Mouse (Mus musculus) monocyte, adult 5-6 weeks (primary cell): Measurements from ENCODE around the gene Cpeb4. TPM values are rescaled to one million over a fixed set of nuclear protein-coding genes. Genes with fewer than 3 reads are reported as not detected.
"Not testable (repeated sequence)": the region's sequence is repeated elsewhere in the genome, so short reads cannot be mapped to it uniquely, and the experiment has no call there.

Experiments used
- ATAC-seq: fragments of 153-309, 156-312 bp; replicated peaks from 2 replicates; pipeline ENCODE4 v1.8.0; 2017; ENCODE audit warnings: mild to moderate bottlenecking; ENCODE audit not compliant: low TSS enrichment, insufficient number of reproducible peaks, severe bottlenecking, poor library complexity, low FRiP score
- total RNA-seq: library from RNA; stranded (forward); fragments of 200-1000, 200-491, 200-594 nt; gene quantifications from 3 replicates; pipeline ENCODE4 v1.2.3, GENCODE M21; 2017

Gene Cpeb4
- total RNA-seq, 1 experiment from 2014 or later = 34.4 TPM

DNA sequence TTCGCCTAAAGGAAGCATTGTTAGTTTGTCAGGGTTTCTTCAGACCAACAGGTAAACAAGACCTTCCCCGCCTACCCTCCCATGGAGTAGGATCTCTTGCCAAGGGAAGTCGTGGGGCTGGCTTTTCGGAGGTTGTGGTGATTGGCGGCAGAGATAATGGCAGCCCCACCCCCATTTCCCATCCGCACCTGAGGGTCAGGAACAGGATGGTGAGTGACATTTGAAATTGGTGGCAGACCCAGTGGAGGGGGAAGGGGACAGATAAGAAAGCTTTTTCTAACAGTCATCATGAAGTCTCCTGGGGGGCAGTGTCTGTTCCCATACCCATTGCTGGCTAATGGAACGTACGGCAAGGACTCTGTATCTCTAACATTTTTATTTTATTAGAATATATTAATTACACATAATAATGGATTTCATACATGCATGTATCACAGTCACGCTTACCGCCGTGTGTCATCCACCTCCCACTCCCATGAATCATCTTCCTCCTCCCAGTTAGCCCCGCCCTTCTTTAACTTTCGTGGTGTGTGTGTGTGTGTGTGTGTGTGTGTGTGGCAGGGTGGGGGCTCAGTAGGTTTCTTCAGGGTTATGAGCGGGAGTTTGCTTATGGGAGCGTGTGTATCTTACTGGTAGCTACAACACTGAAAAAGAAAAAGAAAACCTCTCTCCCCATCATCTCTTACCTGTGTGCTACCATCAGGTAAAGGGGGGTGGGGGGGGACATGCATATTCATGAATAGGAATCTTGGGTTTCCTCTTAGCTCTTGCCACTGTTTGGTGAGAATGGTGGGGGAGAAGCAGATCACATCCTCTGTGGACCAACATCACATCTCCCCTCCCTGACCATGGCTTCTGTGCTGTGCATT lies 76.7 kb downstream of the Cpeb4 start:
- ATAC-seq = no peak

DNA sequence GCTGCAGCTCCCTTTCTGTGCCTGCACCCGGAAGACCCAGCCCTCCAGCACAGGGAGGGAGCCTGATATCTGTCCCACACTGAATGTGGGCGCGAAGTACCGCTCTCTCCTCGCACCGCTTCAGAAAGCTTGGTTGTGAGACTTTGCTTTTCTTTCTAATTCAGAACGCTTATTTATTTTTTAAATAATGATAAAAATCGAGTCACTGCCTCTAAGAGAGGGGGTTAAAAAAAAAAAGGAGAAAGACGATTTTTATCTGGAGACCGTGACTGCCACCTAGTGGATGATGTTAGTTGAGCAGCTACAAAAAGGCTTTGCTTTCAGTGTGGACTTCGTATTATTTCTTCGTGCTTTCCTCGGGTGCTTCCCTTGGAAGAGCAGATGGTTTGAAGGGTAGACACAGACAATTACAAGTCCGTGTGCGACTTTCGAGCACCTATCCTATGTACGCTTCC lies 77.3 kb downstream of the Cpeb4 start:
- ATAC-seq = no peak; the same call in 1 of the 2 replicates

DNA sequence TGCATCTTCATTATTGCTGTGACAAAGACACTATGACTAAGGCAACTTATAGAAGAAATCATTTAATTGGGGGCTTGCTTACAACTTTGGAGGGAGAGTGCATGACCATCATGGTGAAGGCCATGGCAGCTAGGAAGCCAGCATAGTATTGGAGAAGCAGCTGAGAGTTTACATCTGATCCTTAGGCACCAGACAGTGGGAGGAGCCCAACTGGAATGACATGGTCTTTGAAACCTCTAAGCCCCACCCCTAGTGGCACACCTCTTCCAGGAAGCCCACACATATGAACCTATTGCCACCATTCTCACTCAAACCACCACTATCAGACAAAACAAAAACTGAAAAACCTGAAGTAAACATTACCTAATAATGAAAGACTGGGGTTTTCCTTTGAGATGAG lies 88.1 kb downstream of the Cpeb4 start:
- ATAC-seq = no peak

DNA sequence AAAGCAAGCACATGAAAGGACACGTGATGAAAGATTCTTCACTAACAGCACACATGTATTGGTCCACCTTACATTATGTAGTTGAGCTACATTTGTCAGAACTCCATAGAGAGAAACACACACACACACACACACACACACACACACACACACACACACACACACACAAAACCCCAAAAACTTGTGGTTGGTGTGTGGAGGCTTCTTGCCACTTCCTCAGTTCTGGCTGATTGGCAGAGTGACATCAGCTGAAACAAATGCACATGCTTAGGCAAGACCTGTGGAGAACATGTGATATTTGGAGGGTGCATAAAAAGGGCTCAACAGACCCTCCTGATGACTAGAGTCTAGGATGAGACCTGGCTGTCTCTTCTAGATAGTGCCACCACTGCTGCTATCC lies 92.0 kb downstream of the Cpeb4 start:
- no peak for ATAC-seq

DNA sequence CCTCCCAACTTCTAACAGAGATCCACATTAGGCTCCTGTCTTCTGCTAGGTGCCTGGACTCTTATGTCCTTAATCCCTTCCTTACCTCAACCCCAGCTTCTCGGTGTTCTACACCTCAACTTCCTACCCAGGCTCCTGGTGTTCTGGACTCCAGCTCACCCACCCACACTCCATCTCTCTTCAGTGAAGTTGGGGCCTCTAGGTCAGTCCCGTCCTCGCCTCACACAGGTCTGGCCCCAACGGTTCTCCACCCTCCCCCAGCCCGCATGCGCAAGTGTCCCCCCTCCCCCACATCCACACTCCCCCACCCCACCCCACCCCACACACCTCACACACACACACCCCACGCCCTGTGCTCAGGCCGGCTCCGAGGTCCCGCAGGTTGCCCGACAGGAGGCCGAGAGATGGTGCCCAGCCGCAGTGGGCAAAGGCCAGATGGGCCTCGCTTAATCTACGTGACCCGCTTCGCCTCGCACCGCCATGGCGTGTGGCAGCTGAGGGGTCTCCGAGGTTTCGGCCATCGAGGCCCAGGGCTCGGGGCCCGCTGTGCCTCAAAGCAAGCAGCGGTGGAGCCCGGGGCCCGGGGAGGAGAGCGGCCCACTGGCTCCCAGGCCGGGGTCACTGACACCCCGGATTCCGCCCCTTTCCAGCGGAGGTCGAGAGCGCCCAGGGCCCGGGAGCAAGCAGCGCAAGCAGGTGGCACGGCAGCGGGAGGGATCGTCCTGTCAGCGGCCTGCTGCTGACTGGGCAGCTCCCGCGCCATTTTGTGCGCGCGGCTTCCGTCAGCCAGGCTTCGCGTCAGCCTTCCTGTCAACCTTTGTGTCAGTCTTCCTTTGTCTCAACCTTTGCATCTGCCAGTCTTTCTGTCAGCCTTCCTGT lies 93.5 kb downstream of the Cpeb4 start, which contains the start of gene 4930524B15Rik:
TSS of gene 4930524B15Rik (plus strand) at position 337 of the 879 bp plus-strand sequence.
- ATAC-seq = no peak

DNA sequence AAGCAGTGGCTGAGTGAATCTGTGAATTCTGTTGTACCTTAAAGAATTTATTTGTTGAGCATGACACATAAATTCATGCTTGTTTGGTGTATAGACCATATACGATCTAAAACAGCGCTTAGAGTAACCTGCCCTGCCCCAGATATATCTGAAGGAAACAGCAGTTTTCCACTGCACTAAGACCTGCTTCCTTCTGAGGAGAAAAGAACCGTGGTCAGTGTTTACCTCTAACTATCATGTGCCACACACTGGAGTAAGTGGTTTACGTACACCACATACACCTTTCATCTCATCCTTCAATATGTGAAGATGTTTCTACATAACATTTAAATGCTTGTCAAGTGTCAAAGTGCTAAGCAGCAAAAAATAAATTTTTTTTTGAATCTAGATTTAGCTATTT lies 102.1 kb downstream of the Cpeb4 start:
- ATAC-seq = no peak

DNA sequence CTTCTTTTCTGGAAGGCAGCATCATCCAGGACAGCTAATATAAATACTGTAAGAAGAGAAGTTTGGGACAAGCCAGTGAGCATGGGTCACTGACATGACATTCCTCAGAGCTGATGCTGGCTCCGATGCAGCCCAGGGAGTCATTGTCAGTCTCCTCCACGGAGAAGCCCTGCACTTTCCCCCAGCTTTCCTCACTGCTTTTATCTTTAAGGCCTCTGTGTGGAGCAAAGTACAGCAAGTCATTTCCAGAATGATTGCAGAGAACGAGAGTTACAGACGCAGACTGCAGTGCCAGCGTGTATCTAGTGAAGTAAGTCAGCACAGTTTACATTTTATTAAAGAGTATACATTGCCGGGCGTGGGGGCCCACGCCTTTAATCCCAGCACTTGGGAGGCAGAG lies 102.8 kb downstream of the Cpeb4 start:
- ATAC-seq = no peak

DNA sequence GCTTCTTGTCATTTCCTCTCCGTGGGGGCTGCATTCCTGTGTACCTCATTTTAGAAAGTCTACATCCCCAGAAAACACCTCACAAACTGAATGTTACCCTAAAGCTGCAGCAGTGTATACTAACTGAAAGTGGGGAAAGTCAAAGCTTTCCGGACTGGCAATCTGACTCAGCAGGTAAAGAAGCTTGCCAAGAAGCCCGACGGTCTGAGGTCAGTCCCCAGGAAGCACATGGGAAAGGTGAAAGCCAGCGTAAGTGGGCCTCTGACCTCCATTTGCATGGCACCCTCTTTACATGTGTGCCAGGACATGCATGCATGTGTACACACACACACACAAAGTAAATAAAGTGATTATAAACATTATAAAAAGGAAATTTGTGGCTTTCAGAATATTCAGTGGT lies 103.7 kb downstream of the Cpeb4 start:
- ATAC-seq = no peak

DNA sequence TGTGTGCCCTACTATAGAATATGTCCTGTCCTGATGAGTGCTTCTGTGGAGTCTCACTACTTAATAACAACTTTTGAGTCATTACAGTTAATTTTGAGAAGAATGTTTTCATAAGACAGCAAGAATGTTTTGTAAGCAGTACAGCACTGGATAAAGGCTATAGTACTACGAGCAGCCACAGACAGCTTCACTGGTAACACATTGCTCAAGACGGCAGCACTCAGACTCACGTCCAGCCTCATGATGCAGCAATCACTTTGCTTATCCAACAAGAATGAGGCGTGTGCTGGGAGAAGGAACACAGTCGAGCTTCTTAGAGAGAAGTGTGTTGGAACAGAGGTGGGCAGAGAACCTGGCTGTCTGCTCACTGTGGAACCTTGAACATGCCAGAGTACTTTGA lies 104.1 kb downstream of the Cpeb4 start:
- ATAC-seq = no peak

DNA sequence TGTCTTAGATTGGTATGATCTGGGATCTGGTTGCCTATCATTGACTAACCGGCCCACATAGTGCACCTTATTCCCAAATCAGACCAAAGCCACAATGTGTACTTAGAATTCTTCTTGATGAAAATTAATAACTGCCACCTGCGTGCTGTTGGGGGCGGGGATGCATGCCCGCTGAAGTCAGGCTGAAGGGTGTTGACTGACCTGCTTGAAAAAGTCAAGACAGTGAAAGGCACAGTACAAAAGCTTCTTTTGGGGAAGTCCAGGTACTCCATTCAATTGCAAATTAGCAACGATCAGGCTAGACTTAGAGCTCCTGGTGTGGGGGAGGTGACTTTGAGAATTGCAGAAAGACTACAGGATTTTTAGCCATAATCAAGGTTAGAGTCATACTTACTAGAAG lies 108.1 kb downstream of the Cpeb4 start:
- not testable (repeated sequence) for ATAC-seq

DNA sequence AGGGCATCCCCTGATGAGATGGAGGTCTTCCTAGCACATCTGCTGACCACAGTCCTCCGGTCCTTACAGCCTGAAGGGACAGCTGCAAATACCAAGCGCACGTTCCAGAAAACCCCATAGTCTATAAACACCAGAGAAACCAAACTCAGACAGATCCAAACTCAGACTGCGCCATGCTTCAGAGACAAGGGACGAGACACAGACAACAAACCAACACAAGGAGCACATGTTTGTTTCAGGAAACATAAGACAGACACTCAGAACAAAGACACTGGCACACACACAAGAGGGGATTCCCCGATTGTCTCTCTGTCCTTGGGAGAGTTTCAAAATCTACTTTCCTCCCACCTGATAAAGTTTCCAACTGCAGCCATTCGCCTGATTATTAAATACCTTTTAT lies 109.8 kb downstream of the Cpeb4 start:
- ATAC-seq = no peak

DNA sequence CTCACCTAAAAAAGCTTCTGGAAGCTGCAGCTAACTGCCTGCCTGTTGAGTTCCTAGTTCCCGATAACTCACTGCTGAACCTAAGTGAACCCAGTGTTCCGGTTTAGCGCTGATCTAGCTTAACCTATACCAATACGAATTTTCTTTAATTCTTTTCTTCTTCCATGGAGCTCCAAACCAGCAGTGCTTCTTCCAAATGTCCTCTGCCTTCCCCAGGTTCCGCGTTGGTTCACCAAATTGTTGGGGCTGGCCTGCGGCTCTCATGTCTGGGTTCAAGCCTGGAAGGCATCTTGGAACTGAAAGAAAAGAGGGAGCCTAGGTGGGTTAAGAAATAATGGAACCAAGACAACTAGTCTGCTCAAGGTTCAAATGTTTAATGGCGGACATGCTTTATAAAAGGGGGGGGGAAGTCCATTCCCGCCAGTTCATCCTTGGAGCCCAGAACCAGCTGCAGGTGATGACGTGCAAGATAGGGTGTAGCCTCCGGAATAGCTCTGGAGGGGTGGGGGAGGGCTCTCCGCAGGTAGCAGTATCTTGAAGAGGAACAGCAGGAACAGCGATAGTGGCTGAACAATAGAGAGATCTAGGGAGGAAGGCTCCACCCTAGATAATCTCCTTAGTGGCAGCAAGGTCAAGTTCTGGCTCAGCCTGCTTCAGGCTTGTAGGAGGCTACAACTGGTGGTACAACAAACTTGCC lies 110.4 kb downstream of the Cpeb4 start:
- ATAC-seq = not testable (repeated sequence)

DNA sequence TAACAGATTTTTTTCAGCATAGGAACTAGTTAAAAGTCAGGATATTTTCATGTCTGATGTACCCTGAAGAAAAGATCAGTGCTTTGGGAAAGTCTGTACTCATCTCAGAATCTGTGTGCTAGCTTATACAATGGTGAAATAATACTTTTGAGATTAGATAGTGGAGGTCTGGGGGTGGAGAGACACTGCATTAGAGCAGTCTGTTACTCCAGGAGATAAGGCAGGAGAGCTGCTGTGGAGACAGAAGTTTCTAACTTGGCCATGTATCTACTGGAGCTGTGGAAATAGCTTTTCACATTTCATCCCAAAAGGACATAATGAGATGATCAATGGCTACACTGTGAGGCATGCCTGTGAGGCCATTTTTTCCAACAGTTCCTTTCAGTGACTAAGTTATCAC lies 111.2 kb downstream of the Cpeb4 start:
- ATAC-seq = no peak

DNA sequence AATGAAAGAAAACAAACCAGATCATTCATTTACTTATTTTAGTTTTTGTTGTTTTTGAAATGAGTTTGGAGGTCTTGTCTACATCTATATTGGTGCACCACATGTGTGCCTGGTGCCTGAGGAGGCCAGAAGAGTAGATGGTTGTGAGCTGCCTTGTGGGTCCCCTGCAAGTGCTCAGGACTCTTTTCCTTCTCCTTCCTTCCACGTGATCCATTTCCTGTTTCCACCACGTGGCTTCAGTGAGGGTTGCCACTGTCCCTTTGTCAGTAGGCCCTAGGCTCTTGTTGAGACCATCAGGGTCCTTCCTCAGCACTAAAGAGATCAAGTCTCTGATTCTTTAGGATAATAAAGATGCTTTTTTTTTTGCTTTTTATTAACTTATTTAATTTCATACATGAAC lies 112.8 kb downstream of the Cpeb4 start:
- no peak for ATAC-seq

Other genes starting within 250 kb of the Cpeb4 start
- gene Bod1, start 200.3 kb upstream of the Cpeb4 start, total RNA-seq = 10.8 to 18.3 TPM (median 12.3 TPM) in 3 replicates
- not detected in 3 replicates for gene 4930524B15Rik, start 93.4 kb downstream of the Cpeb4 start, total RNA-seq
- 1.2 to 2.1 TPM (median 1.9 TPM) in 3 replicates for gene Nsg2, start 128.3 kb downstream of the Cpeb4 start, total RNA-seq